Mouse (Mus musculus): ENCODE data around the gene Ccnl1. TPM values are rescaled to one million over a fixed set of nuclear protein-coding genes. Genes with fewer than 3 reads are reported as not detected.

The Ccnl1 gene
- polyA plus RNA-seq, 1 experiment, result 12.8 TPM

- no peak overlapping the region for H3K4me3 ChIP-seq
- no peak for TF ChIP-seq USF1 (IDR thresholded peaks at IDR 0.05; ENCODE audit: low read depth)
- TF ChIP-seq REST (IDR thresholded peaks at IDR 0.05; ENCODE audit: insufficient read depth, insufficient read length), result no peak
- TF ChIP-seq SRF (IDR thresholded peaks at IDR 0.05; ENCODE audit: control insufficient read depth, insufficient read length, low read depth), result no peak
- no peak for TF ChIP-seq E2F4 (IDR thresholded peaks at IDR 0.05; ENCODE audit: insufficient read depth)
- no peak for TF ChIP-seq MYOD1 (IDR thresholded peaks at IDR 0.05; ENCODE audit: control insufficient read depth in 1 of 3, insufficient read length in 2 of 3, low read depth in 2 of 3)
- TF ChIP-seq MYOG (IDR thresholded peaks at IDR 0.05; ENCODE audit: control insufficient read depth in 1 of 3, insufficient read depth in 1 of 3, insufficient read length in 2 of 3, low read depth in 2 of 3), result no peak
- no peak for TF ChIP-seq TCF3 (IDR thresholded peaks at IDR 0.05; ENCODE audit: insufficient read length, low read depth)
- H3K4me2 ChIP-seq (ENCODE audit: low read depth), result no peak overlapping the region
- H3K36me3 ChIP-seq (ENCODE audit: control insufficient read depth, insufficient read depth), result no peaks in the 10 kb centered on the region
- no peaks in the 10 kb centered on the region for H3K79me2 ChIP-seq (ENCODE audit: control insufficient read depth, insufficient read depth)
- no peak overlapping the region for H3ac ChIP-seq (ENCODE audit: control insufficient read depth, insufficient read length)
- no peaks in the 10 kb centered on the region for H3K27me3 ChIP-seq (ENCODE audit: control insufficient read depth, insufficient read depth, insufficient read length)
Measured at GRCm38 (mm10) chr3:65925058-65925740, 32.9 kb downstream of the Ccnl1 start.

- Histone ChIP-seq H3ac (ENCODE audit: control insufficient read depth, insufficient read length) (no peak overlapping the region), H3K27me3 (ENCODE audit: control insufficient read depth, insufficient read depth, insufficient read length) (no peaks in the 10 kb centered on the region), H3K4me3 (no peak overlapping the region), H3K36me3 (ENCODE audit: control insufficient read depth, insufficient read depth) (no peaks in the 10 kb centered on the region), H3K79me2 (ENCODE audit: control insufficient read depth, insufficient read depth) (no peaks in the 10 kb centered on the region), H3K4me2 (ENCODE audit: low read depth) (peak overlapping the region; percentile 47)
- TF ChIP-seq MYOG (IDR thresholded peaks at IDR 0.05; ENCODE audit: control insufficient read depth in 1 of 3, insufficient read depth in 1 of 3, insufficient read length in 2 of 3, low read depth in 2 of 3) (peak; percentile 74 to 93 (median 85)), MYOD1 (IDR thresholded peaks at IDR 0.05; ENCODE audit: control insufficient read depth in 1 of 3, insufficient read length in 2 of 3, low read depth in 2 of 3) (peak in 2 of 3 experiments; percentile 93 to 97), TCF12 (IDR thresholded peaks at IDR 0.05; ENCODE audit: insufficient read depth, poor library complexity, severe bottlenecking) (peak; percentile 71), POLR2AphosphoS2 (IDR thresholded peaks at IDR 0.05; ENCODE audit: insufficient read length, low read depth) (no peak), TCF3 (IDR thresholded peaks at IDR 0.05; ENCODE audit: insufficient read length, low read depth) (peak; percentile 58)
Measured at GRCm38 (mm10) chr3:65922420-65922819, 35.6 kb downstream of the Ccnl1 start.

GRCm38 (mm10) chr3:65921671-65922070, 36.4 kb downstream of the Ccnl1 start:
- no peak overlapping the region for H3ac ChIP-seq (ENCODE audit: control insufficient read depth, insufficient read length)
- no peaks in the 10 kb centered on the region for H3K36me3 ChIP-seq (ENCODE audit: control insufficient read depth, insufficient read depth)
- no peak overlapping the region for H3K4me3 ChIP-seq
- H3K79me2 ChIP-seq (ENCODE audit: control insufficient read depth, insufficient read depth), result no peaks in the 10 kb centered on the region
- H3K4me2 ChIP-seq (ENCODE audit: low read depth), result peak overlapping the region; percentile 47
- no peaks in the 10 kb centered on the region for H3K27me3 ChIP-seq (ENCODE audit: control insufficient read depth, insufficient read depth, insufficient read length)
- TF ChIP-seq POLR2A (IDR thresholded peaks at IDR 0.05; ENCODE audit: insufficient read length, low read depth) (no peak), SRF (IDR thresholded peaks at IDR 0.05; ENCODE audit: control insufficient read depth, insufficient read length, low read depth) (no peak), MYOD1 (IDR thresholded peaks at IDR 0.05; ENCODE audit: control insufficient read depth in 1 of 3, insufficient read length in 2 of 3, low read depth in 2 of 3) (no peak), MAX (IDR thresholded peaks at IDR 0.05; ENCODE audit: low read depth) (no peak), MYOG (IDR thresholded peaks at IDR 0.05; ENCODE audit: control insufficient read depth in 1 of 3, insufficient read depth in 1 of 3, insufficient read length in 2 of 3, low read depth in 2 of 3) (no peak), REST (IDR thresholded peaks at IDR 0.05; ENCODE audit: insufficient read depth, insufficient read length) (no peak), CEBPB (IDR thresholded peaks at IDR 0.05; ENCODE audit: insufficient read depth, poor library complexity, severe bottlenecking) (no peak), TCF12 (IDR thresholded peaks at IDR 0.05; ENCODE audit: insufficient read depth, poor library complexity, severe bottlenecking) (no peak), USF1 (IDR thresholded peaks at IDR 0.05; ENCODE audit: low read depth) (no peak), E2F4 (IDR thresholded peaks at IDR 0.05; ENCODE audit: insufficient read depth) (no peak), TCF3 (IDR thresholded peaks at IDR 0.05; ENCODE audit: insufficient read length, low read depth) (no peak), POLR2AphosphoS2 (IDR thresholded peaks at IDR 0.05; ENCODE audit: insufficient read length, low read depth) (no peak)

- no peaks in the 10 kb centered on the region for H3K36me3 ChIP-seq (ENCODE audit: control insufficient read depth, insufficient read depth)
- no peak overlapping the region for H3K4me3 ChIP-seq
- no peak overlapping the region for H3ac ChIP-seq (ENCODE audit: control insufficient read depth, insufficient read length)
- no peaks in the 10 kb centered on the region for H3K27me3 ChIP-seq (ENCODE audit: control insufficient read depth, insufficient read depth, insufficient read length)
- H3K4me2 ChIP-seq (ENCODE audit: low read depth), result no peak overlapping the region
- TF ChIP-seq MYOD1 (IDR thresholded peaks at IDR 0.05; ENCODE audit: control insufficient read depth in 1 of 3, insufficient read length in 2 of 3, low read depth in 2 of 3) (no peak), USF1 (IDR thresholded peaks at IDR 0.05; ENCODE audit: low read depth) (no peak), REST (IDR thresholded peaks at IDR 0.05; ENCODE audit: insufficient read depth, insufficient read length) (no peak), TCF12 (IDR thresholded peaks at IDR 0.05; ENCODE audit: insufficient read depth, poor library complexity, severe bottlenecking) (no peak), MAX (IDR thresholded peaks at IDR 0.05; ENCODE audit: low read depth) (no peak), POLR2A (IDR thresholded peaks at IDR 0.05; ENCODE audit: insufficient read length, low read depth) (no peak), CEBPB (IDR thresholded peaks at IDR 0.05; ENCODE audit: insufficient read depth, poor library complexity, severe bottlenecking) (no peak), SRF (IDR thresholded peaks at IDR 0.05; ENCODE audit: control insufficient read depth, insufficient read length, low read depth) (no peak), E2F4 (IDR thresholded peaks at IDR 0.05; ENCODE audit: insufficient read depth) (no peak), POLR2AphosphoS2 (IDR thresholded peaks at IDR 0.05; ENCODE audit: insufficient read length, low read depth) (no peak), MYOG (IDR thresholded peaks at IDR 0.05; ENCODE audit: control insufficient read depth in 1 of 3, insufficient read depth in 1 of 3, insufficient read length in 2 of 3, low read depth in 2 of 3) (no peak), TCF3 (IDR thresholded peaks at IDR 0.05; ENCODE audit: insufficient read length, low read depth) (no peak)
- no peaks in the 10 kb centered on the region for H3K79me2 ChIP-seq (ENCODE audit: control insufficient read depth, insufficient read depth)
Measured at GRCm38 (mm10) chr3:65919016-65919415, 39.0 kb downstream of the Ccnl1 start.
